Comparison of ENCODE assay signal across 12 mouse cellular contexts in genomic region chr5:65279133-65279651, GRCm38 (mm10). TPM values are rescaled to one million over a fixed set of nuclear protein-coding genes. Genes with fewer than 3 reads are reported as not detected.
DNase-seq lines count a peak whose midpoint lies in the region; TF ChIP-seq lines count a peak whose summit lies in the region.
"Had no signal": no experiment of that assay in that cellular context is flagged by ENCODE, and none has a peak within 500 bp of the region (broad histone marks: within the 10 kb centered on the region; RNA-seq: fewer than 3 reads in every experiment).

No protein-coding gene starts in this region.

- H3K4me3 ChIP-seq in layer of hippocampus, adult 2 months = no peak overlapping the region
- H3K4me3 ChIP-seq: heart, embryonic 13.5 days; kidney, embryonic 15.5 days; limb, embryonic 13.5 days; megakaryocyte, embryonic 14.5 days had no signal

- TF ChIP-seq POLR2A in brain, embryonic 14.5 days (IDR thresholded peaks at IDR 0.05; ENCODE audit: borderline replicate concordance, extremely low read depth, insufficient read depth, insufficient read length, poor library complexity, severe bottlenecking) = no peak

- H3K27ac ChIP-seq in layer of hippocampus, adult 2 months = no peak overlapping the region
- H3K27ac ChIP-seq: heart, embryonic 13.5 days; kidney, embryonic 15.5 days; limb, embryonic 13.5 days had no signal

- TF ChIP-seq CTCF in brain, embryonic 14.5 days (IDR thresholded peaks at IDR 0.05; ENCODE audit: borderline replicate concordance, extremely low read depth, insufficient read depth, insufficient read length) = no peak
- TF ChIP-seq CTCF in layer of hippocampus, adult 2 months (conservative IDR thresholded peaks at IDR 0.05) = no peak

- DNase-seq in heart, postnatal 10 days = peak; percentile 6 to 9
- no peak for DNase-seq in heart, postnatal 36 days
- DNase-seq in NIH3T3 (ENCODE audit: low read depth) = peak; percentile 35
- peak; percentile 59 for DNase-seq in brain, embryonic 14.5 days (ENCODE audit: low read depth)
- DNase-seq in lung, postnatal 10 days = peak; percentile 46
- DNase-seq in gastrocnemius, postnatal 4 days (ENCODE audit: low spot score in 2 of 2) = no peak
- DNase-seq in layer of hippocampus, adult 2 months (ENCODE audit: low spot score in 2 of 2) = no peak
- DNase-seq: right cerebral cortex, postnatal 25 days had no signal

- intact Hi-C loops in heart, postnatal 10 days (cut with DNase I) = no loop called here
- intact Hi-C loops in heart, postnatal 36 days (cut with DNase I) = loop anchor here (5.0 kb wide), 1 partner anchor 48 kb away; no protein-coding TSS in a partner anchor

RNA-seq across cellular contexts. Expression of gene Rfc1, which starts 56.3 kb away (rescaled TPM):
- total RNA-seq in heart, postnatal 10 days (2021) = 10 to 100 TPM; 27.3 to 30.5 TPM
- total RNA-seq in heart, postnatal 36 days (2021) = 10 to 100 TPM; 31.1 to 42.5 TPM
- 20.1 and 21.0 TPM in 2 replicates for polyA plus RNA-seq in brain, embryonic 14.5 days (2012; rRNA removed)
- total RNA-seq in gastrocnemius, postnatal 4 days (2021) = 10 to 100 TPM; 41.2 to 43.6 TPM
- total RNA-seq in layer of hippocampus, adult 2 months (2021) = 10 to 100 TPM; 33.2 to 38.2 TPM

Comparison
In these comparisons a context has a peak if more than half of its experiments do, and no peak if none do; other contexts are left out.
1. DNase-seq: peak in heart, postnatal 10 days (2 of 2), NIH3T3 (single experiment), brain, embryonic 14.5 days (single experiment) and lung, postnatal 10 days (single experiment); none in heart, postnatal 36 days (0 of 2), gastrocnemius, postnatal 4 days (0 of 2) and layer of hippocampus, adult 2 months (0 of 2).